Mouse (Mus musculus) layer of hippocampus, postnatal 10 days (tissue): ENCODE results near the gene Mapkbp1. TPM values are rescaled to one million over a fixed set of nuclear protein-coding genes. Genes with fewer than 3 reads are reported as not detected.
A peak's percentile ranks its signal among the peaks of the same experiment; 100 is the strongest.

Source experiments
- DNase-seq, 2 experiments: peaks; one replicate each; pipeline ENCODE4 v3.0.0; 2021; ENCODE audit warnings: low spot score in 2 of 2
- total RNA-seq, 2 experiments: library from RNA; stranded (reverse); gene quantifications; 2 replicates each; pipeline ENCODE4 v1.2.3; 2021

The Mapkbp1 gene
- total RNA-seq, 2 experiments from 2014 or later = 62.7 to 69.3 TPM

- DNase-seq = no peak
Observed at GRCm38 (mm10) chr2:120007680-120008210, 35.2 kb downstream of the Mapkbp1 start.

GRCm38 (mm10) chr2:120008672-120009071 lies 36.2 kb downstream of the Mapkbp1 start:
- no peak for DNase-seq

GRCm38 (mm10) chr2:120011462-120012200 lies 39.1 kb downstream of the Mapkbp1 start:
- peak; percentile 60 to 71 for DNase-seq

GRCm38 (mm10) chr2:120012924-120013323 lies 40.4 kb downstream of the Mapkbp1 start:
- DNase-seq = no peak

- DNase-seq = no peak
Observed at GRCm38 (mm10) chr2:120013831-120014486, 41.5 kb downstream of the Mapkbp1 start.

GRCm38 (mm10) chr2:120015882-120016281 lies 43.4 kb downstream of the Mapkbp1 start:
- no peak for DNase-seq

GRCm38 (mm10) chr2:120017599-120017998 lies 45.1 kb downstream of the Mapkbp1 start:
- DNase-seq = no peak

- no peak for DNase-seq
Observed at GRCm38 (mm10) chr2:120024337-120024736, 51.8 kb downstream of the Mapkbp1 start.

- DNase-seq = peak; percentile 88 to 91
Observed at GRCm38 (mm10) chr2:120026984-120027949, 54.8 kb downstream of the Mapkbp1 start, which contains the start of the genes Jmjd7 and Gm28042. TSS of gene Jmjd7 (plus strand) at chr2:120027483. TSS of gene Gm28042 (plus strand) at chr2:120027493.

GRCm38 (mm10) chr2:120027950-120028331 lies 55.4 kb downstream of the Mapkbp1 start:
- DNase-seq = no peak

- DNase-seq = no peak
Observed at GRCm38 (mm10) chr2:120030380-120030779, 57.9 kb downstream of the Mapkbp1 start.

GRCm38 (mm10) chr2:120032726-120033467 lies 60.4 kb downstream of the Mapkbp1 start, which contains the start of gene Pla2g4b:
TSS of gene Pla2g4b (plus strand) at chr2:120033417.
- DNase-seq = no peak

GRCm38 (mm10) chr2:120033726-120034125 lies 61.2 kb downstream of the Mapkbp1 start:
- DNase-seq = no peak

GRCm38 (mm10) chr2:120037744-120038143 lies 65.2 kb downstream of the Mapkbp1 start:
- DNase-seq = no peak

GRCm38 (mm10) chr2:120040991-120041390 lies 68.5 kb downstream of the Mapkbp1 start:
- DNase-seq = no peak

GRCm38 (mm10) chr2:120044101-120044603 lies 71.7 kb downstream of the Mapkbp1 start:
- DNase-seq = no peak

GRCm38 (mm10) chr2:120044676-120045075 lies 72.2 kb downstream of the Mapkbp1 start:
- DNase-seq = no peak

GRCm38 (mm10) chr2:120046486-120047310 lies 74.2 kb downstream of the Mapkbp1 start:
- DNase-seq = no peak

- DNase-seq = no peak
Observed at GRCm38 (mm10) chr2:120048173-120048572, 75.7 kb downstream of the Mapkbp1 start.
